Mouse (Mus musculus): ENCODE measurements at regions not wholly inside any gene's neighbourhood (a gene's known extent, or its start where the extent isn't known, plus 50 kb on each side); places are given as distances from the start of the nearest gene placed in this dataset.

DNA sequence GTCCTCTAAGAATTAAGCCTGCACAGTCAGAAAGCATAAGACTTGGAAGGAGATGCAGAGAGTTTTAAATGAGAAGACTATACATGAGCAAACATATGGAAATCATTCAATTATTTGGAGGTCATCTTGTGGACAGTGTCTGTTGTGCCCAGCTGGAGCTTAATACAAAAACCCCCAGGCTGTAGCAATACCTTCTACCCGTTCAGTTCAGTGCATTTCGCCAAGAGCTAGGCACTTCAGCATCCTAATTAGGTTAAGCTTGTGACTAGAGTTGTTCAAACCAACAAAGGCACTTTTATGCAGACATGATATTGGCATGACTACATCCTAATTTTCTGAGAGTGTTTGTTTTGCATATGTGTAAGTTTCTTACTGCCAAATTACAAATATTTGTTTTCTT is 449.7 kb downstream of the Flrt2 start:
- Histone ChIP-seq H3K4me3 (ENCODE audit: insufficient read depth, low read depth, low read length) (no peak overlapping the region), H3K9ac (ENCODE audit: low read depth, low read length) (no peak overlapping the region), H3K27me3 (ENCODE audit: control insufficient read depth, insufficient read depth, low read length) (no peaks in the 10 kb centered on the region), H3K27ac (replicated peaks; ENCODE audit: insufficient read depth, low read depth, low read length) (no peak overlapping the region), H3K4me1 (ENCODE audit: control insufficient read depth, insufficient read depth, low read length) (no peaks in the 10 kb centered on the region), H3K79me2 (ENCODE audit: control insufficient read depth, insufficient read depth, low read length) (no peaks in the 10 kb centered on the region), H3K36me3 (ENCODE audit: control insufficient read depth, insufficient read depth, low read length) (no peaks in the 10 kb centered on the region)
- 81% methylated on average over 2 of the region's 2 CpGs for WGBS
- no peak for TF ChIP-seq CTCF (IDR thresholded peaks at IDR 0.05; ENCODE audit: low read depth, low read length)
- DNase-seq (ENCODE audit: extremely low read depth, low read depth, low spot score): no peak

- Histone ChIP-seq H3K9ac (ENCODE audit: low read depth, low read length) (no peak overlapping the region), H3K27me3 (ENCODE audit: control insufficient read depth, insufficient read depth, low read length) (no peaks in the 10 kb centered on the region), H3K4me1 (ENCODE audit: control insufficient read depth, insufficient read depth, low read length) (no peaks in the 10 kb centered on the region), H3K36me3 (ENCODE audit: control insufficient read depth, insufficient read depth, low read length) (no peaks in the 10 kb centered on the region), H3K27ac (replicated peaks; ENCODE audit: insufficient read depth, low read depth, low read length) (no peak overlapping the region), H3K79me2 (ENCODE audit: control insufficient read depth, insufficient read depth, low read length) (no peaks in the 10 kb centered on the region), H3K4me3 (ENCODE audit: insufficient read depth, low read depth, low read length) (no peak overlapping the region)
- peak; percentile 29 for DNase-seq (ENCODE audit: extremely low read depth, low read depth, low spot score)
- TF ChIP-seq CTCF (IDR thresholded peaks at IDR 0.05; ENCODE audit: low read depth, low read length) (no peak), POLR2A (IDR thresholded peaks at IDR 0.05; ENCODE audit: extremely low read depth, insufficient read depth, low read length) (no peak)
- WGBS: 25% methylated on average over 3 of the region's 3 CpGs
Observed at GRCm38 (mm10) chr12:96154095-96154494, 462.1 kb downstream of the Flrt2 start.

- 82% methylated on average over 1 of the region's 1 CpGs for WGBS
- DNase-seq (ENCODE audit: extremely low read depth, low read depth, low spot score): no peak
- H3K9ac ChIP-seq (ENCODE audit: low read depth, low read length): no peak overlapping the region
- H3K79me2 ChIP-seq (ENCODE audit: control insufficient read depth, insufficient read depth, low read length): no peaks in the 10 kb centered on the region
- no peak overlapping the region for H3K4me3 ChIP-seq (ENCODE audit: insufficient read depth, low read depth, low read length)
- H3K27me3 ChIP-seq (ENCODE audit: control insufficient read depth, insufficient read depth, low read length): no peaks in the 10 kb centered on the region
- H3K27ac ChIP-seq (replicated peaks; ENCODE audit: insufficient read depth, low read depth, low read length): no peak overlapping the region
- no peaks in the 10 kb centered on the region for H3K36me3 ChIP-seq (ENCODE audit: control insufficient read depth, insufficient read depth, low read length)
- TF ChIP-seq CTCF (IDR thresholded peaks at IDR 0.05; ENCODE audit: low read depth, low read length): no peak
- no peak for TF ChIP-seq POLR2A (IDR thresholded peaks at IDR 0.05; ENCODE audit: extremely low read depth, insufficient read depth, low read length)
- no peaks in the 10 kb centered on the region for H3K4me1 ChIP-seq (ENCODE audit: control insufficient read depth, insufficient read depth, low read length)
Observed at GRCm38 (mm10) chr12:96167551-96167950, 475.5 kb downstream of the Flrt2 start.

GRCm38 (mm10) chr12:96198928-96199327 is 506.9 kb downstream of the Flrt2 start:
- Histone ChIP-seq H3K27ac (replicated peaks; ENCODE audit: insufficient read depth, low read depth, low read length) (no peak overlapping the region), H3K27me3 (ENCODE audit: control insufficient read depth, insufficient read depth, low read length) (no peaks in the 10 kb centered on the region), H3K79me2 (ENCODE audit: control insufficient read depth, insufficient read depth, low read length) (no peaks in the 10 kb centered on the region), H3K36me3 (ENCODE audit: control insufficient read depth, insufficient read depth, low read length) (no peaks in the 10 kb centered on the region), H3K4me1 (ENCODE audit: control insufficient read depth, insufficient read depth, low read length) (no peaks in the 10 kb centered on the region), H3K4me3 (ENCODE audit: insufficient read depth, low read depth, low read length) (no peak overlapping the region), H3K9ac (ENCODE audit: low read depth, low read length) (no peak overlapping the region)
- no peak for DNase-seq (ENCODE audit: extremely low read depth, low read depth, low spot score)
- TF ChIP-seq POLR2A (IDR thresholded peaks at IDR 0.05; ENCODE audit: extremely low read depth, insufficient read depth, low read length) (no peak), CTCF (IDR thresholded peaks at IDR 0.05; ENCODE audit: low read depth, low read length) (no peak)
- WGBS: 50% methylated on average over 1 of the region's 1 CpGs

- DNase-seq (ENCODE audit: extremely low read depth, low read depth, low spot score): no peak
- no peaks in the 10 kb centered on the region for H3K27me3 ChIP-seq (ENCODE audit: control insufficient read depth, insufficient read depth, low read length)
- no peak overlapping the region for H3K27ac ChIP-seq (replicated peaks; ENCODE audit: insufficient read depth, low read depth, low read length)
- no peak overlapping the region for H3K4me3 ChIP-seq (ENCODE audit: insufficient read depth, low read depth, low read length)
- no peak overlapping the region for H3K9ac ChIP-seq (ENCODE audit: low read depth, low read length)
- H3K36me3 ChIP-seq (ENCODE audit: control insufficient read depth, insufficient read depth, low read length): no peaks in the 10 kb centered on the region
- 86% methylated on average over 1 of the region's 1 CpGs for WGBS
- no peak for TF ChIP-seq CTCF (IDR thresholded peaks at IDR 0.05; ENCODE audit: low read depth, low read length)
- TF ChIP-seq POLR2A (IDR thresholded peaks at IDR 0.05; ENCODE audit: extremely low read depth, insufficient read depth, low read length): no peak
- H3K4me1 ChIP-seq (ENCODE audit: control insufficient read depth, insufficient read depth, low read length): no peaks in the 10 kb centered on the region
- H3K79me2 ChIP-seq (ENCODE audit: control insufficient read depth, insufficient read depth, low read length): no peaks in the 10 kb centered on the region
Observed at GRCm38 (mm10) chr12:96201855-96202254, 509.8 kb downstream of the Flrt2 start.

DNA sequence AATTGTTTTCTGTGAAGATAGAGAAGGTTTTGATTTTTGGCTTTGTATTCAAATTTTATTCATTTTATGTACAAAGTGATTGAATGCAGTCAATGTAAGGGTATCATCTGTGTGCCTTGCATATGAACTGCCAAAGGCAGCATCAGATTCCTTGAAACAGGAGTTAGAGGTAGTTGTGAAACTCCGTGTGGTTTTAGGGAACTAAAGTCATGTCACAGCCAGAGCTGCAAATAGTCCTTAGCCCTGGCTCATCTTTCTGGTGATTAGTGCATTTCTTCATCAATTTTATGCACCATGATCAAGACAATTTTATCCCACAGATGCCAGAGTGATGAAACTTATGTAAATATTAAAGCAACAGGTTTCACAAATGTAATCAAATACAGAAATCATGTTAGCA is 534.4 kb downstream of the Flrt2 start:
- no peaks in the 10 kb centered on the region for H3K79me2 ChIP-seq (ENCODE audit: control insufficient read depth, insufficient read depth, low read length)
- TF ChIP-seq POLR2A (IDR thresholded peaks at IDR 0.05; ENCODE audit: extremely low read depth, insufficient read depth, low read length) (no peak), CTCF (IDR thresholded peaks at IDR 0.05; ENCODE audit: low read depth, low read length) (no peak)
- WGBS: 58% methylated on average over 1 of the region's 1 CpGs
- no peaks in the 10 kb centered on the region for H3K36me3 ChIP-seq (ENCODE audit: control insufficient read depth, insufficient read depth, low read length)
- H3K27ac ChIP-seq (replicated peaks; ENCODE audit: insufficient read depth, low read depth, low read length): no peak overlapping the region
- no peaks in the 10 kb centered on the region for H3K27me3 ChIP-seq (ENCODE audit: control insufficient read depth, insufficient read depth, low read length)
- no peaks in the 10 kb centered on the region for H3K4me1 ChIP-seq (ENCODE audit: control insufficient read depth, insufficient read depth, low read length)
- DNase-seq (ENCODE audit: extremely low read depth, low read depth, low spot score): no peak
- H3K4me3 ChIP-seq (ENCODE audit: insufficient read depth, low read depth, low read length): no peak overlapping the region
- H3K9ac ChIP-seq (ENCODE audit: low read depth, low read length): no peak overlapping the region

Measured in liver, adult 2 months (tissue).